In genomic region chr10:80994621-80995020, GRCm38 (mm10) we compare ENCODE assay signal across 10 mouse cellular contexts. TPM values are rescaled to one million over a fixed set of nuclear protein-coding genes. Genes with fewer than 3 reads are reported as not detected.
DNase-seq lines count a peak whose midpoint lies in the region; ATAC-seq and TF ChIP-seq lines count a peak whose summit lies in the region.
"Had no signal": no experiment of that assay in that cellular context is flagged by ENCODE, and none has a peak within 500 bp of the region (broad histone marks: within the 10 kb centered on the region; RNA-seq: fewer than 3 reads in every experiment).

No protein-coding gene starts in this region.

- peak overlapping the region; percentile 32; the same call in 1 of the 2 replicates for H3K4me2 ChIP-seq in forebrain, embryonic 13.5 days
- H3K4me2 ChIP-seq in lung, embryonic 14.5 days = no peak overlapping the region
- 0 out of 2 replicates have a peak overlapping the region, but pooled peaks have one; percentile 30 for H3K4me2 ChIP-seq in liver, embryonic 12.5 days

- peaks cover 33% of the 10 kb centered on the region; the same call in 1 of the 2 replicates for H3K27me3 ChIP-seq in forebrain, embryonic 13.5 days
- peaks cover 57% of the 10 kb centered on the region for H3K27me3 ChIP-seq in forebrain, embryonic 10.5 days (ENCODE audit: poor library complexity, severe bottlenecking)
- H3K27me3 ChIP-seq in lung, embryonic 14.5 days (ENCODE audit: insufficient read depth, low read length) = 0 out of 2 replicates have a peak, but pooled peaks cover 5% of the 10 kb centered on the region
- peaks cover 51% of the 10 kb centered on the region for H3K27me3 ChIP-seq in heart, embryonic 10.5 days (ENCODE audit: insufficient read depth, poor library complexity, severe bottlenecking)
- H3K27me3 ChIP-seq in liver, embryonic 12.5 days (replicated peaks) = peaks cover 57% of the 10 kb centered on the region

- H3K4me3 ChIP-seq in forebrain, embryonic 13.5 days = no peak overlapping the region
- no peak overlapping the region for H3K4me3 ChIP-seq in forebrain, embryonic 10.5 days
- no peak overlapping the region for H3K4me3 ChIP-seq in lung, embryonic 14.5 days (ENCODE audit: low read depth, low read length)
- peak overlapping the region; percentile 39; the same call in 1 of the 2 replicates for H3K4me3 ChIP-seq in heart, embryonic 10.5 days
- no peak overlapping the region for H3K4me3 ChIP-seq in liver, embryonic 12.5 days

- H3K27ac ChIP-seq in forebrain, embryonic 13.5 days = no peak overlapping the region
- no peak overlapping the region for H3K27ac ChIP-seq in forebrain, embryonic 10.5 days
- 0 out of 2 replicates have a peak overlapping the region, but pooled peaks have one; percentile 8 for H3K27ac ChIP-seq in lung, embryonic 14.5 days (ENCODE audit: low read depth)
- H3K27ac ChIP-seq in heart, embryonic 10.5 days = peak overlapping the region; percentile 3; the same call in 1 of the 2 replicates
- H3K27ac ChIP-seq in liver, embryonic 12.5 days = no peak overlapping the region
- H3K27ac ChIP-seq: liver, embryonic 14.5 days had no signal

- TF ChIP-seq CTCF in lung, embryonic 14.5 days (IDR thresholded peaks at IDR 0.05; ENCODE audit: low read depth) = no peak

- H3K9me3 ChIP-seq in forebrain, embryonic 13.5 days (replicated peaks) = no peaks in the 10 kb centered on the region
- H3K9me3 ChIP-seq in forebrain, embryonic 10.5 days = no peaks in the 10 kb centered on the region
- no peaks in the 10 kb centered on the region for H3K9me3 ChIP-seq in lung, embryonic 14.5 days (ENCODE audit: low read depth, low read length)
- no peaks in the 10 kb centered on the region for H3K9me3 ChIP-seq in heart, embryonic 10.5 days
- H3K9me3 ChIP-seq in liver, embryonic 12.5 days (replicated peaks) = no peaks in the 10 kb centered on the region

- 61% methylated on average over 4 of the region's 4 CpGs for WGBS in forebrain, embryonic 13.5 days
- 64% methylated on average over 4 of the region's 4 CpGs for WGBS in forebrain, embryonic 10.5 days
- 48% methylated on average over 4 of the region's 4 CpGs for WGBS in lung, embryonic 14.5 days
- 50% methylated on average over 4 of the region's 4 CpGs for WGBS in heart, embryonic 10.5 days
- WGBS in liver, embryonic 12.5 days (ENCODE audit: insufficient replicate concordance) = 31% methylated on average over 4 of the region's 4 CpGs

- H3K36me3 ChIP-seq in forebrain, embryonic 13.5 days (ENCODE audit: poor library complexity, severe bottlenecking) = no peaks in the 10 kb centered on the region
- no peaks in the 10 kb centered on the region for H3K36me3 ChIP-seq in forebrain, embryonic 10.5 days (replicated peaks)
- no peaks in the 10 kb centered on the region for H3K36me3 ChIP-seq in lung, embryonic 14.5 days (ENCODE audit: insufficient read depth)
- no peaks in the 10 kb centered on the region for H3K36me3 ChIP-seq in heart, embryonic 10.5 days
- no peaks in the 10 kb centered on the region for H3K36me3 ChIP-seq in liver, embryonic 12.5 days

- H3K4me1 ChIP-seq in forebrain, embryonic 13.5 days = peaks cover 11% of the 10 kb centered on the region
- peaks cover 26% of the 10 kb centered on the region for H3K4me1 ChIP-seq in forebrain, embryonic 10.5 days
- H3K4me1 ChIP-seq in lung, embryonic 14.5 days (ENCODE audit: insufficient read depth) = 0 out of 2 replicates have a peak, but pooled peaks cover under 1% of the 10 kb centered on the region
- H3K4me1 ChIP-seq in heart, embryonic 10.5 days = peaks cover 16% of the 10 kb centered on the region
- H3K4me1 ChIP-seq in liver, embryonic 12.5 days = peaks cover 17% of the 10 kb centered on the region

- ATAC-seq in forebrain, embryonic 13.5 days = no peak
- no peak for ATAC-seq in lung, embryonic 14.5 days (ENCODE audit: insufficient read depth)
- no peak for ATAC-seq in liver, embryonic 12.5 days

- H3K9ac ChIP-seq in forebrain, embryonic 13.5 days = no peak overlapping the region
- H3K9ac ChIP-seq in lung, embryonic 14.5 days = no peak overlapping the region
- no peak overlapping the region for H3K9ac ChIP-seq in liver, embryonic 12.5 days
- H3K9ac ChIP-seq: liver, embryonic 14.5 days had no signal

- DNase-seq in forebrain, embryonic 10.5 days (ENCODE audit: extremely low spot score, low spot score) = no peak
- DNase-seq in lung, embryonic 14.5 days = no peak
- no peak for DNase-seq in lung, adult 18-20 months
- DNase-seq in heart, embryonic 10.5 days (ENCODE audit: low spot score) = no peak
- DNase-seq in right cerebral cortex, postnatal 4 days = no peak
- DNase-seq in layer of hippocampus, postnatal 10 days (ENCODE audit: low spot score in 2 of 2) = no peak

RNA-seq across cellular contexts. Expression of gene Gng7, which starts 20.1 kb away (rescaled TPM):
- 14.8 and 17.6 TPM in 2 replicates for polyA plus RNA-seq in forebrain, embryonic 13.5 days (2015; fragmentation: Nextera tagmentation; extraction: Ambion mirVana)
- polyA plus RNA-seq in forebrain, embryonic 10.5 days (2016; fragmentation: Nextera tagmentation; extraction: Ambion mirVana) = 6.3 and 6.9 TPM in 2 replicates
- 4.5 and 5.7 TPM in 2 replicates for polyA plus RNA-seq in lung, embryonic 14.5 days (2014; fragmentation: Nextera tagmentation; extraction: Ambion mirVana)
- polyA plus RNA-seq in heart, embryonic 10.5 days (2016; fragmentation: Nextera tagmentation; extraction: Ambion mirVana) = 1.5 and 2.1 TPM in 2 replicates
- 0.80 and 0.81 TPM in 2 replicates for polyA plus RNA-seq in liver, embryonic 12.5 days (2016; fragmentation: Nextera tagmentation; extraction: Ambion mirVana)
- 100 to 1,000 TPM; 145 to 156 TPM for total RNA-seq in layer of hippocampus, postnatal 10 days (2021)
- total RNA-seq: monocyte, adult 5-6 weeks had no signal

RNA-seq across cellular contexts. Expression of gene Diras1, which starts 30.8 kb away (rescaled TPM):
- polyA plus RNA-seq in forebrain, embryonic 13.5 days (2015; fragmentation: Nextera tagmentation; extraction: Ambion mirVana) = 13.4 and 15.0 TPM in 2 replicates
- polyA plus RNA-seq in forebrain, embryonic 10.5 days (2016; fragmentation: Nextera tagmentation; extraction: Ambion mirVana) = 2.1 and 2.5 TPM in 2 replicates
- 0.08 and 0.09 TPM in 2 replicates for polyA plus RNA-seq in lung, embryonic 14.5 days (2014; fragmentation: Nextera tagmentation; extraction: Ambion mirVana)
- 0.08 and 0.11 TPM in 2 replicates for polyA plus RNA-seq in heart, embryonic 10.5 days (2016; fragmentation: Nextera tagmentation; extraction: Ambion mirVana)
- polyA plus RNA-seq in liver, embryonic 12.5 days (2016; fragmentation: Nextera tagmentation; extraction: Ambion mirVana) = not detected in 2 replicates
- total RNA-seq in layer of hippocampus, postnatal 10 days (2021) = 100 to 1,000 TPM in 1 of 2 experiments, 10 to 100 TPM in 1; 92.4 to 110 TPM
- polyA plus RNA-seq: liver, embryonic 14.5 days had no signal

RNA-seq across cellular contexts. Expression of gene Slc39a3, which starts 42.6 kb away (rescaled TPM):
- 33.4 and 37.8 TPM in 2 replicates for polyA plus RNA-seq in forebrain, embryonic 13.5 days (2015; fragmentation: Nextera tagmentation; extraction: Ambion mirVana)
- polyA plus RNA-seq in forebrain, embryonic 10.5 days (2016; fragmentation: Nextera tagmentation; extraction: Ambion mirVana) = 15.7 and 15.8 TPM in 2 replicates
- polyA plus RNA-seq in lung, embryonic 14.5 days (2014; fragmentation: Nextera tagmentation; extraction: Ambion mirVana) = 11.7 and 15.2 TPM in 2 replicates
- polyA plus RNA-seq in heart, embryonic 10.5 days (2016; fragmentation: Nextera tagmentation; extraction: Ambion mirVana) = 8.9 and 10.7 TPM in 2 replicates
- polyA plus RNA-seq in liver, embryonic 12.5 days (2016; fragmentation: Nextera tagmentation; extraction: Ambion mirVana) = 7.1 and 7.9 TPM in 2 replicates
- 10 to 100 TPM; 57.3 to 66.0 TPM for total RNA-seq in layer of hippocampus, postnatal 10 days (2021)

Comparison
In these comparisons a context has a peak if more than half of its experiments do, and no peak if none do; other contexts are left out.
1. H3K27ac ChIP-seq: peak in lung, embryonic 14.5 days (single experiment) and heart, embryonic 10.5 days (single experiment); none in forebrain, embryonic 13.5 days (single experiment), forebrain, embryonic 10.5 days (single experiment) and liver, embryonic 12.5 days (single experiment).